9 mouse cellular contexts compared by ENCODE assay signal in the genomic region with DNA sequence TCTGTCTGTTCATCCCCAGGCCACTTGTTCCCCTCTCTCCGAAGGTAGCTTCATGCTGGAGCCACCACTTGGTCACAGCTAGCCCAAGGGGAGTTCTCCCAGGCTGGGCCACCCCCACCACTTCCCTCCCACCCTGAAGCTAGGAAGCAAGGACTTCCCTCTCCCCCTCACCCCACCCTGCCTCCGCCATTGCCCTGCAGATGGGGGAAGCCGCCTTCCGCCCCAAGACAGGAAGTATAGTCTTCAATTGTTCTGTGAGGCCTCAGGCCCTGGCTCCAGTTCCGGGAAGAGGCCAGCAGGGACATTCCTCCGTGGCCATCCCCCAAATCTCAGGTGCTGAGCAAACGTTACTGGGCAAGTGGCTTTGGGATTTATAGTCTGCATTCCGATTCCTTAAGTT. TPM values are rescaled to one million over a fixed set of nuclear protein-coding genes. Genes with fewer than 3 reads are reported as not detected.
DNase-seq lines count a peak whose midpoint lies in the region; ATAC-seq and TF ChIP-seq lines count a peak whose summit lies in the region.
"Had no signal": no experiment of that assay in that cellular context is flagged by ENCODE, and none has a peak within 500 bp of the region (broad histone marks: within the 10 kb centered on the region; RNA-seq: fewer than 3 reads in every experiment).

No protein-coding gene starts in this region.

- no peak overlapping the region for H3K4me2 ChIP-seq in hindbrain, embryonic 13.5 days
- H3K4me2 ChIP-seq in midbrain, embryonic 16.5 days (ENCODE audit: low read length) = no peak overlapping the region
- no peak overlapping the region for H3K4me2 ChIP-seq in midbrain, embryonic 13.5 days (replicated peaks)
- H3K4me2 ChIP-seq: hindbrain, embryonic 15.5 days had no signal

- H3K27me3 ChIP-seq in hindbrain, embryonic 10.5 days (ENCODE audit: insufficient read depth, poor library complexity, severe bottlenecking) = peaks cover 35% of the 10 kb centered on the region
- peaks cover 34% of the 10 kb centered on the region for H3K27me3 ChIP-seq in hindbrain, embryonic 13.5 days
- peaks cover 5% of the 10 kb centered on the region for H3K27me3 ChIP-seq in liver, adult 2 months (ENCODE audit: control insufficient read depth, insufficient read depth, low read length)
- H3K27me3 ChIP-seq in splenic B cell, adult 2 months (ENCODE audit: control insufficient read depth, insufficient read depth, low read length, poor library complexity, severe bottlenecking) = no peaks in the 10 kb centered on the region
- H3K27me3 ChIP-seq in midbrain, embryonic 16.5 days (ENCODE audit: control insufficient read depth, insufficient read depth, low read depth, low read length) = peaks cover 19% of the 10 kb centered on the region
- peaks cover 36% of the 10 kb centered on the region for H3K27me3 ChIP-seq in midbrain, embryonic 13.5 days

- no peak for TF ChIP-seq CTCF in liver, adult 2 months (IDR thresholded peaks at IDR 0.05; ENCODE audit: low read depth, low read length)

- H3K79me2 ChIP-seq in liver, adult 2 months (ENCODE audit: control insufficient read depth, insufficient read depth, low read length) = no peaks in the 10 kb centered on the region

- H3K9me3 ChIP-seq in hindbrain, embryonic 10.5 days = no peaks in the 10 kb centered on the region
- H3K9me3 ChIP-seq in hindbrain, embryonic 13.5 days = no peaks in the 10 kb centered on the region
- no peaks in the 10 kb centered on the region for H3K9me3 ChIP-seq in midbrain, embryonic 16.5 days (replicated peaks; ENCODE audit: control insufficient read depth, low read length, poor library complexity, severe bottlenecking)
- no peaks in the 10 kb centered on the region for H3K9me3 ChIP-seq in midbrain, embryonic 13.5 days
- H3K9me3 ChIP-seq: hindbrain, embryonic 15.5 days had no signal

- WGBS in hindbrain, embryonic 10.5 days = 63% methylated on average over 8 of the region's 8 CpGs
- 59% methylated on average over 8 of the region's 8 CpGs for WGBS in hindbrain, embryonic 13.5 days
- WGBS in liver, adult 2 months = 83% methylated on average over 8 of the region's 8 CpGs
- WGBS in midbrain, embryonic 16.5 days = 52% methylated on average over 8 of the region's 8 CpGs
- 63% methylated on average over 8 of the region's 8 CpGs for WGBS in midbrain, embryonic 13.5 days

- DNase-seq in hindbrain, embryonic 10.5 days (ENCODE audit: low spot score) = no peak
- DNase-seq in heart, adult 8-10 months (ENCODE audit: low spot score) = peak; percentile 64
- DNase-seq in liver, adult 2 months (ENCODE audit: extremely low read depth, low read depth, low spot score) = peak; percentile 25
- DNase-seq in splenic B cell, adult 2 months (ENCODE audit: low read depth, low spot score) = peak; percentile 51
- no peak for DNase-seq in frontal cortex, postnatal 14 days (ENCODE audit: low spot score in 2 of 2)

- H3K9ac ChIP-seq in hindbrain, embryonic 13.5 days = no peak overlapping the region
- H3K9ac ChIP-seq in liver, adult 2 months (ENCODE audit: low read depth, low read length) = no peak overlapping the region
- no peak overlapping the region for H3K9ac ChIP-seq in midbrain, embryonic 16.5 days (ENCODE audit: low read depth, low read length)
- no peak overlapping the region for H3K9ac ChIP-seq in midbrain, embryonic 13.5 days (replicated peaks)
- H3K9ac ChIP-seq: hindbrain, embryonic 15.5 days had no signal

- H3K4me1 ChIP-seq in hindbrain, embryonic 10.5 days (replicated peaks) = peaks cover 40% of the 10 kb centered on the region
- H3K4me1 ChIP-seq in hindbrain, embryonic 13.5 days (replicated peaks) = peaks cover 14% of the 10 kb centered on the region
- H3K4me1 ChIP-seq in liver, adult 2 months (ENCODE audit: control insufficient read depth, insufficient read depth, low read length) = peaks cover 16% of the 10 kb centered on the region
- H3K4me1 ChIP-seq in midbrain, embryonic 16.5 days (ENCODE audit: control insufficient read depth, insufficient read depth, low read length) = peaks cover 6% of the 10 kb centered on the region; the same call in 1 of the 2 replicates
- H3K4me1 ChIP-seq in midbrain, embryonic 13.5 days (replicated peaks) = peaks cover 12% of the 10 kb centered on the region

- no peaks in the 10 kb centered on the region for H3K36me3 ChIP-seq in hindbrain, embryonic 10.5 days
- H3K36me3 ChIP-seq in hindbrain, embryonic 13.5 days = no peaks in the 10 kb centered on the region
- no peaks in the 10 kb centered on the region for H3K36me3 ChIP-seq in liver, adult 2 months (ENCODE audit: control insufficient read depth, insufficient read depth, low read length)
- H3K36me3 ChIP-seq in splenic B cell, adult 2 months (ENCODE audit: control insufficient read depth, insufficient read depth, low read length, poor library complexity, severe bottlenecking) = no peaks in the 10 kb centered on the region
- H3K36me3 ChIP-seq in midbrain, embryonic 16.5 days (ENCODE audit: control insufficient read depth, insufficient read depth, low read length) = no peaks in the 10 kb centered on the region
- no peaks in the 10 kb centered on the region for H3K36me3 ChIP-seq in midbrain, embryonic 13.5 days
- H3K36me3 ChIP-seq: hindbrain, embryonic 15.5 days had no signal

- ATAC-seq in hindbrain, embryonic 13.5 days (ENCODE audit: low FRiP score) = no peak
- ATAC-seq in midbrain, embryonic 16.5 days = no peak
- ATAC-seq in midbrain, embryonic 13.5 days = no peak

- no peak overlapping the region for H3K4me3 ChIP-seq in hindbrain, embryonic 10.5 days
- no peak overlapping the region for H3K4me3 ChIP-seq in hindbrain, embryonic 13.5 days
- H3K4me3 ChIP-seq in liver, adult 2 months (ENCODE audit: insufficient read depth, low read depth, low read length) = no peak overlapping the region
- no peak overlapping the region for H3K4me3 ChIP-seq in midbrain, embryonic 16.5 days (ENCODE audit: low read depth, low read length)
- no peak overlapping the region for H3K4me3 ChIP-seq in midbrain, embryonic 13.5 days (replicated peaks)
- H3K4me3 ChIP-seq: hindbrain, embryonic 15.5 days had no signal

- peak overlapping the region; percentile 14 for H3K27ac ChIP-seq in hindbrain, embryonic 10.5 days
- H3K27ac ChIP-seq in hindbrain, embryonic 13.5 days = no peak overlapping the region
- H3K27ac ChIP-seq in liver, adult 2 months (replicated peaks; ENCODE audit: insufficient read depth, low read depth, low read length) = peak overlapping the region; percentile 53
- no peak overlapping the region for H3K27ac ChIP-seq in midbrain, embryonic 16.5 days (ENCODE audit: low read length)
- no peak overlapping the region for H3K27ac ChIP-seq in midbrain, embryonic 13.5 days
- H3K27ac ChIP-seq: hindbrain, embryonic 15.5 days had no signal

- TF ChIP-seq POLR2A in liver, adult 2 months (IDR thresholded peaks at IDR 0.05; ENCODE audit: extremely low read depth, insufficient read depth, low read length) = no peak

RNA-seq across cellular contexts. Expression of a gene that starts 6.1 kb away (rescaled TPM):
- 1.5 and 2.2 TPM in 2 replicates for polyA plus RNA-seq in hindbrain, embryonic 10.5 days (2016; fragmentation: Nextera tagmentation; extraction: Ambion mirVana)
- polyA plus RNA-seq in hindbrain, embryonic 13.5 days (2015; fragmentation: Nextera tagmentation; extraction: Ambion mirVana) = 0.63 and 0.74 TPM in 2 replicates
- total RNA-seq in heart, adult 8-10 months (2022) = 10 to 100 TPM; 12.7 to 26.1 (median 16.3) TPM
- total RNA-seq in liver, adult 2 months (2014; rRNA removed) = 0.37 and 0.40 TPM in 2 replicates
- 0.54 and 0.87 TPM in 2 replicates for polyA plus RNA-seq in liver, adult 2 months (2012; rRNA removed)
- polyA plus RNA-seq in midbrain, embryonic 16.5 days (2015; fragmentation: Nextera tagmentation; extraction: Ambion mirVana) = 0.41 and 0.45 TPM in 2 replicates
- polyA plus RNA-seq in midbrain, embryonic 13.5 days (2015; fragmentation: Nextera tagmentation; extraction: Ambion mirVana) = 0.38 and 0.44 TPM in 2 replicates

RNA-seq across cellular contexts. Expression of a gene that starts 16.8 kb away (rescaled TPM):
- 7.6 and 7.9 TPM in 2 replicates for polyA plus RNA-seq in hindbrain, embryonic 10.5 days (2016; fragmentation: Nextera tagmentation; extraction: Ambion mirVana)
- 21.6 and 21.7 TPM in 2 replicates for polyA plus RNA-seq in hindbrain, embryonic 13.5 days (2015; fragmentation: Nextera tagmentation; extraction: Ambion mirVana)
- total RNA-seq in heart, adult 8-10 months (2022) = 10 to 100 TPM; 34.7 to 48.9 (median 42.6) TPM
- 0.34 and 0.37 TPM in 2 replicates for total RNA-seq in liver, adult 2 months (2014; rRNA removed)
- 1.3 and 2.3 TPM in 2 replicates for polyA plus RNA-seq in liver, adult 2 months (2012; rRNA removed)
- polyA plus RNA-seq in midbrain, embryonic 16.5 days (2015; fragmentation: Nextera tagmentation; extraction: Ambion mirVana) = 25.0 and 28.4 TPM in 2 replicates
- 16.6 and 19.1 TPM in 2 replicates for polyA plus RNA-seq in midbrain, embryonic 13.5 days (2015; fragmentation: Nextera tagmentation; extraction: Ambion mirVana)

Comparison
In these comparisons a context has a peak if more than half of its experiments do, and no peak if none do; other contexts are left out.
1. H3K27ac ChIP-seq: peak in hindbrain, embryonic 10.5 days (single experiment) and liver, adult 2 months (single experiment); none in hindbrain, embryonic 13.5 days (single experiment), midbrain, embryonic 16.5 days (single experiment) and midbrain, embryonic 13.5 days (single experiment).
2. DNase-seq: peak in heart, adult 8-10 months (single experiment), liver, adult 2 months (single experiment) and splenic B cell, adult 2 months (single experiment); none in hindbrain, embryonic 10.5 days (single experiment) and frontal cortex, postnatal 14 days (0 of 2).